ENCODE assay signal across 8 mouse cellular contexts in the genomic region with DNA sequence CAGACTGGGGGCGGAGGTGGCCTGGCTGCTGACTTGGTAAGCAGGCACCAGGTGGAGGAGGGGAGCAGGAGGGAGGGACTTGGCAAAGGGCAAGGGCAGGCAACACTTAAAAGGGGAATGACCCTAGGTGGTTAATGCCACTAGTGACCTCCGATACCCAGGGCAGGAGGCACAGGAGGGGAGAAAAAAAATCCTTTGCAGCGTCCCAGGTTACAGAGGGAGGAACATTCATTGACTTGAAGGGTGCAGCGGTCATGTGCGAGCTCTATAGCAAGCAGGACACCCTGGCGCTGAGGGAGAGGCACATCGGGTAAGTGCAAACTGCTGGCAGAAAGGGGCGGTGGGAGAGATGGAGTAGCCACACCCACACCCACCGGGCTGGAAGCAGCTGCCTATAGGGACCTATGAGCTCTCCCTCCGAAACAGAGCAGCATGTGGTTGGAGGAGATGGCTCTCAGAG. TPM values are rescaled to one million over a fixed set of nuclear protein-coding genes. Genes with fewer than 3 reads are reported as not detected.
DNase-seq lines count a peak whose midpoint lies in the region; ATAC-seq and TF ChIP-seq lines count a peak whose summit lies in the region.

A gene (plus strand): TSS at position 10 of the 460 bp plus-strand sequence.

- peak within 1 kb of the TSS; percentile 56 for H3K4me2 ChIP-seq in limb, embryonic 12.5 days

- H3K4me3 ChIP-seq in hindbrain, embryonic 10.5 days = peak within 1 kb of the TSS; percentile 32
- H3K4me3 ChIP-seq in limb, embryonic 12.5 days (replicated peaks) = peak within 1 kb of the TSS; percentile 21
- H3K4me3 ChIP-seq in small intestine, adult 2 months (ENCODE audit: low read depth, low read length) = peak within 1 kb of the TSS; percentile 34

- peaks cover 7% of the 10 kb centered on the region for H3K4me1 ChIP-seq in hindbrain, embryonic 10.5 days (replicated peaks)
- peaks cover 18% of the 10 kb centered on the region for H3K4me1 ChIP-seq in limb, embryonic 12.5 days (replicated peaks)
- peaks cover 3% of the 10 kb centered on the region; the same call in 1 of the 2 replicates for H3K4me1 ChIP-seq in small intestine, adult 2 months (ENCODE audit: control insufficient read depth, insufficient read depth, insufficient read length, low read length)

- no peak within 1 kb of the TSS for H3K27ac ChIP-seq in hindbrain, embryonic 10.5 days
- no peak within 1 kb of the TSS for H3K27ac ChIP-seq in limb, embryonic 12.5 days
- H3K27ac ChIP-seq in small intestine, adult 2 months (ENCODE audit: insufficient read depth, low read depth, low read length) = no peak within 1 kb of the TSS

- 2% methylated on average over 10 of the region's 10 CpGs for WGBS in hindbrain, embryonic 10.5 days
- 3% methylated on average over 10 of the region's 10 CpGs for WGBS in limb, embryonic 12.5 days
- WGBS in small intestine, adult 2 months = 3% methylated on average over 10 of the region's 10 CpGs

- peak; percentile 68; the same call in 1 of the 2 replicates for ATAC-seq in limb, embryonic 12.5 days (ENCODE audit: insufficient number of reproducible peaks, insufficient read depth, low FRiP score, low TSS enrichment, low read depth)

- peak; percentile 14 to 37 for DNase-seq in cerebellum, postnatal 10 days
- DNase-seq in cerebellum, postnatal 4 days (ENCODE audit: low spot score in 2 of 2) = no peak
- DNase-seq in adrenal gland, postnatal 10 days = peak; percentile 52
- peak; percentile 24 for DNase-seq in hindbrain, embryonic 10.5 days (ENCODE audit: low spot score)
- no peak for DNase-seq in T-cell, adult 2 months (ENCODE audit: low spot score)
- DNase-seq in natural killer cell, adult 2 months (ENCODE audit: low spot score in 2 of 2) = no peak

- peaks cover 17% of the 10 kb centered on the region for H3K27me3 ChIP-seq in hindbrain, embryonic 10.5 days (ENCODE audit: insufficient read depth, poor library complexity, severe bottlenecking)
- H3K27me3 ChIP-seq in limb, embryonic 12.5 days = peaks cover 9% of the 10 kb centered on the region
- H3K27me3 ChIP-seq in small intestine, adult 2 months (ENCODE audit: control insufficient read depth, insufficient read depth, low read length) = no peaks in the 10 kb centered on the region

- no peaks in the 10 kb centered on the region for H3K9me3 ChIP-seq in hindbrain, embryonic 10.5 days
- no peaks in the 10 kb centered on the region for H3K9me3 ChIP-seq in limb, embryonic 12.5 days

- TF ChIP-seq POLR2A in small intestine, adult 2 months (IDR thresholded peaks at IDR 0.05; ENCODE audit: low read depth, low read length) = no peak

- peak within 1 kb of the TSS; percentile 38; the same call in 1 of the 2 replicates for H3K9ac ChIP-seq in limb, embryonic 12.5 days (replicated peaks)

- TF ChIP-seq CTCF in small intestine, adult 2 months (IDR thresholded peaks at IDR 0.05; ENCODE audit: extremely low read depth, insufficient read length, insufficient replicate concordance, low read depth, low read length) = no peak

- H3K36me3 ChIP-seq in hindbrain, embryonic 10.5 days = no peaks in the 10 kb centered on the region
- no peaks in the 10 kb centered on the region for H3K36me3 ChIP-seq in limb, embryonic 12.5 days
- no peaks in the 10 kb centered on the region for H3K36me3 ChIP-seq in small intestine, adult 2 months (ENCODE audit: control insufficient read depth, insufficient read depth, low read length)

RNA-seq across cellular contexts. Expression of the gene that starts here (rescaled TPM):
- 1 to 10 TPM; 3.2 to 7.6 TPM for total RNA-seq in adrenal gland, postnatal 10 days (2021)
- polyA plus RNA-seq in hindbrain, embryonic 10.5 days (2016; fragmentation: Nextera tagmentation; extraction: Ambion mirVana) = 0.05 TPM in 1 of 2 replicates, not detected in the other
- 0.13 and 0.19 TPM in 2 replicates for polyA plus RNA-seq in limb, embryonic 12.5 days (2016; fragmentation: Nextera tagmentation; extraction: Ambion mirVana)
- 0.03 and 0.10 TPM in 2 replicates for polyA plus RNA-seq in small intestine, adult 2 months (2012; rRNA removed)

Comparison
In these comparisons a context has a peak if more than half of its experiments do, and no peak if none do; other contexts are left out.
1. DNase-seq: peak in cerebellum, postnatal 10 days (2 of 2) and adrenal gland, postnatal 10 days (single experiment); none in cerebellum, postnatal 4 days (0 of 2), T-cell, adult 2 months (single experiment) and natural killer cell, adult 2 months (0 of 2).
2. Peak in DNase-seq and H3K4me3 ChIP-seq in hindbrain, embryonic 10.5 days; RNA of the gene not detected or under 1 TPM.
3. Peak in ATAC-seq, H3K4me3 ChIP-seq, H3K9ac ChIP-seq and H3K4me2 ChIP-seq in limb, embryonic 12.5 days; RNA of the gene not detected or under 1 TPM.
4. Peak in every context shown above with its lines, with median percentiles within 50 percentile points of each other: H3K4me3 ChIP-seq.